Mouse (Mus musculus) midbrain, embryonic 15.5 days (tissue): Measurements from ENCODE around the gene Gm42957. TPM values are rescaled to one million over a fixed set of nuclear protein-coding genes. Genes with fewer than 3 reads are reported as not detected.

Experiments used
- polyA plus RNA-seq: library from polyadenylated mRNA; unstranded; fragments of >200 nt; fragmentation: Nextera tagmentation; extraction: Ambion mirVana; gene quantifications from 2 replicates; pipeline ENCODE4 v1.2.1, GENCODE M21; 2015

Gene Gm42957
- polyA plus RNA-seq, 1 experiment from 2014 or later: 0.34 TPM

Other genes with a start within 250 kb of the Gm42957 start
- not detected in 2 replicates for gene BC107364, start 183.2 kb upstream of the Gm42957 start, polyA plus RNA-seq
- gene Hfe2, start 110.3 kb upstream of the Gm42957 start, polyA plus RNA-seq: 1.2 and 1.4 TPM in 2 replicates
- 52.0 TPM in 2 replicates for gene Txnip, start 77.5 kb upstream of the Gm42957 start, polyA plus RNA-seq
- gene Gm16253, start 58.5 kb upstream of the Gm42957 start, polyA plus RNA-seq: 1.1 and 2.1 TPM in 2 replicates
- 35.7 and 36.9 TPM in 2 replicates for gene Polr3gl, start 41.3 kb upstream of the Gm42957 start, polyA plus RNA-seq
- 15.0 and 16.7 TPM in 2 replicates for gene Ankrd34a, start 38.8 kb upstream of the Gm42957 start, polyA plus RNA-seq
- gene Lix1l, start 34.3 kb upstream of the Gm42957 start, polyA plus RNA-seq: 3.9 and 4.5 TPM in 2 replicates
- gene Rbm8a, start 5.5 kb upstream of the Gm42957 start, polyA plus RNA-seq: 121 and 127 TPM in 2 replicates
- 58.7 and 58.8 TPM in 2 replicates for gene Pex11b, start 98 bp upstream of the Gm42957 start, polyA plus RNA-seq
- 1.5 and 1.6 TPM in 2 replicates for gene Itga10, start 10.1 kb downstream of the Gm42957 start, polyA plus RNA-seq
- 2.1 TPM in 2 replicates for gene Ankrd35, start 34.7 kb downstream of the Gm42957 start, polyA plus RNA-seq
- 37.8 and 38.7 TPM in 2 replicates for gene Pias3, start 60.9 kb downstream of the Gm42957 start, polyA plus RNA-seq
- 13.5 and 15.4 TPM in 2 replicates for gene Nudt17, start 73.1 kb downstream of the Gm42957 start, polyA plus RNA-seq
- gene Polr3c, start 92.2 kb downstream of the Gm42957 start, polyA plus RNA-seq: 33.7 and 33.8 TPM in 2 replicates
- 67.1 and 73.4 TPM in 2 replicates for gene Rnf115, start 92.2 kb downstream of the Gm42957 start, polyA plus RNA-seq
- 0.17 and 0.36 TPM in 2 replicates for gene Pdzk1, start 193.8 kb downstream of the Gm42957 start, polyA plus RNA-seq
- gene Cd160, start 193.9 kb downstream of the Gm42957 start, polyA plus RNA-seq: 0.19 and 0.22 TPM in 2 replicates